Mouse (Mus musculus) heart, postnatal 25 days (tissue): Measurements from ENCODE around the gene Pla1a. TPM values are rescaled to one million over a fixed set of nuclear protein-coding genes. Genes with fewer than 3 reads are reported as not detected.

Experiments used
- DNase-seq: peaks from one replicate; pipeline ENCODE4 v3.0.0; 2022; ENCODE audit warnings: low spot score
- intact Hi-C: fragments of 180-260 bp; cut with DNase I; formaldehyde crosslinking; loops from one replicate; pipeline ENCODE4 v1.15.1; 2025
- total RNA-seq, 2 experiments: library from RNA; stranded (reverse); gene quantifications; 2 replicates each; pipeline ENCODE4 v1.2.3; 2021

Pla1a gene
- total RNA-seq, 2 experiments from 2014 or later = 6.5 to 8.4 TPM

GRCm38 (mm10) chr16:38358256-38358812 is 74.6 kb downstream of the Pla1a start:
- no peak for DNase-seq
- intact Hi-C loops = no loop called here

- intact Hi-C loops = loop anchor here (5.0 kb wide), 1 partner anchor 38 kb away; no protein-coding TSS in a partner anchor
- DNase-seq = no peak
Measured at GRCm38 (mm10) chr16:38354185-38354913, 78.6 kb downstream of the Pla1a start.

GRCm38 (mm10) chr16:38353642-38354041 is 79.3 kb downstream of the Pla1a start:
- DNase-seq = no peak
- intact Hi-C loops = loop anchor here (5.0 kb wide), 1 partner anchor 39 kb away; no protein-coding TSS in a partner anchor

GRCm38 (mm10) chr16:38352851-38353250 is 80.1 kb downstream of the Pla1a start:
- intact Hi-C loops = loop anchor here (5.0 kb wide), 1 partner anchor 39 kb away; no protein-coding TSS in a partner anchor
- DNase-seq = no peak

GRCm38 (mm10) chr16:38352031-38352430 is 80.9 kb downstream of the Pla1a start:
- DNase-seq = no peak

GRCm38 (mm10) chr16:38350939-38351338 is 82.0 kb downstream of the Pla1a start:
- intact Hi-C loops = loop anchor here (5.0 kb wide), 1 partner anchor 41 kb away; no protein-coding TSS in a partner anchor

More at GRCm38 (mm10) chr16:38352031-38352430, 80.9 kb downstream of the Pla1a start:
- intact Hi-C loops = loop anchor here (5.0 kb wide), 1 partner anchor 40 kb away; no protein-coding TSS in a partner anchor

GRCm38 (mm10) chr16:38350361-38350855 is 82.5 kb downstream of the Pla1a start:
- peak; percentile 45 for DNase-seq

More at GRCm38 (mm10) chr16:38350939-38351338, 82.0 kb downstream of the Pla1a start:
- no peak for DNase-seq

GRCm38 (mm10) chr16:38349881-38350280 is 83.1 kb downstream of the Pla1a start:
- intact Hi-C loops = loop anchor here (2.0 to 5.0 kb wide), 2 partner anchors 13 to 42 kb away; partner anchors contain the start of gene Popdc2
- DNase-seq = no peak

More at GRCm38 (mm10) chr16:38350361-38350855, 82.5 kb downstream of the Pla1a start:
- intact Hi-C loops = loop anchor here (5.0 kb wide), 1 partner anchor 42 kb away; no protein-coding TSS in a partner anchor

GRCm38 (mm10) chr16:38348217-38348761 is 84.7 kb downstream of the Pla1a start:
- intact Hi-C loops = loop anchor here (2.0 kb wide), 1 partner anchor 15 kb away; the partner anchor contains the start of gene Popdc2
- DNase-seq = no peak

GRCm38 (mm10) chr16:38347588-38347987 is 85.4 kb downstream of the Pla1a start:
- intact Hi-C loops = no loop called here
- DNase-seq = no peak

- intact Hi-C loops = no loop called here
- DNase-seq = peak; percentile 91
Measured at GRCm38 (mm10) chr16:38346529-38347325, 86.2 kb downstream of the Pla1a start, which contains the start of the genes Cox17 and Gm21987. Gene Cox17, plus strand, starts transcription at chr16:38346991. Gene Gm21987, plus strand, starts transcription at chr16:38347040.

Other genes starting within 250 kb of the Pla1a start
- gene Nr1i2, start 138.3 kb downstream of the Pla1a start, total RNA-seq = not detected
- gene Maats1, start 91.0 kb downstream of the Pla1a start, total RNA-seq = not detected
- 100 to 1,000 TPM; 261 to 277 TPM for gene Cox17, start 86.2 kb downstream of the Pla1a start, total RNA-seq
- not detected for gene Gm21987, start 86.1 kb downstream of the Pla1a start, total RNA-seq
- 100 to 1,000 TPM; 481 to 520 TPM for gene Popdc2, start 70.9 kb downstream of the Pla1a start, total RNA-seq
- 10 to 100 TPM; 25.8 to 28.0 TPM for gene Adprh, start 19.6 kb upstream of the Pla1a start, total RNA-seq
- under 1 TPM; 0.16 to 0.53 TPM for gene Cd80, start 22.4 kb upstream of the Pla1a start, total RNA-seq
- gene Timmdc1, start 89.5 kb upstream of the Pla1a start, total RNA-seq = 10 to 100 TPM; 70.7 to 75.8 TPM
- 10 to 100 TPM in 1 of 2 experiments, 1 to 10 TPM in 1; 9.5 to 10.4 TPM for gene Poglut1, start 117.1 kb upstream of the Pla1a start, total RNA-seq
- gene Tmem39a, start 125.6 kb upstream of the Pla1a start, total RNA-seq = 10 to 100 TPM; 18.3 to 27.7 TPM